Mouse (Mus musculus) hindbrain, postnatal 0 days (tissue): Measurements from ENCODE around the gene Gatad2a. TPM values are rescaled to one million over a fixed set of nuclear protein-coding genes. Genes with fewer than 3 reads are reported as not detected.

ENCODE experiments used
- ATAC-seq: fragments of 200-750 bp; cut with Nextera tagmentation; 2 replicates; pipeline ENCODE4 v1.8.0; 2017; ENCODE audit warnings: mild to moderate bottlenecking, moderate TSS enrichment, moderate library complexity
- DNase-seq: peaks from one replicate; pipeline ENCODE4 v3.0.0-alpha.2; 2015; ENCODE audit warnings: low spot score
- H3K27ac ChIP-seq: fragments of 300-500 bp; sonication (generic); 2 replicates; pipeline ENCODE4 v1.5.1; 2014; ENCODE audit warnings: mild to moderate bottlenecking
- H3K27me3 ChIP-seq: fragments of 300-500 bp; sonication (generic); 2 replicates; pipeline ENCODE4 v1.6.1; 2014; ENCODE audit warnings: low read length, mixed read lengths; ENCODE audit not compliant: insufficient read depth
- H3K36me3 ChIP-seq: fragments of 300-500 bp; sonication (generic); 2 replicates; pipeline ENCODE4 v1.6.1; 2014; ENCODE audit warnings: low read length, mixed read lengths; ENCODE audit not compliant: insufficient read depth
- H3K4me1 ChIP-seq: fragments of 300-500 bp; sonication (generic); 2 replicates; pipeline ENCODE4 v1.6.1; 2014; ENCODE audit warnings: antibody characterized with exemption, low read length, mixed read lengths; ENCODE audit not compliant: insufficient read depth
- H3K4me2 ChIP-seq: fragments of 300-500 bp; sonication (generic); 2 replicates; pipeline ENCODE4 v1.6.1; 2014; ENCODE audit warnings: low read depth, mild to moderate bottlenecking, low read length, moderate library complexity, mixed read lengths
- H3K4me3 ChIP-seq: fragments of 300-500 bp; sonication (generic); 2 replicates; pipeline ENCODE4 v1.5.1; 2014; ENCODE audit warnings: low read length
- H3K9ac ChIP-seq: fragments of 300-500 bp; sonication (generic); replicated peaks from 2 replicates; pipeline ENCODE4 v1.6.1; 2014; ENCODE audit warnings: mild to moderate bottlenecking, low read length, moderate library complexity, mixed read lengths
- H3K9me3 ChIP-seq: fragments of 300-500 bp; sonication (generic); 2 replicates; pipeline ENCODE4 v1.6.1; 2016; ENCODE audit warnings: low read length, mixed read lengths
- CTCF ChIP-seq: IDR thresholded peaks from 2 replicates; pipeline ENCODE4 v1.5.1; 2016; ENCODE audit warnings: antibody characterized with exemption, control low read depth, low read depth
- WGBS: fragments of 180-500 bp; shearing (Covaris S2); extraction: QIAGEN DNeasy Blood & Tissue Kit; methylation state at CpG from one replicate; pipeline ENCODE4 v1.1.7; 2014; 5-methylcytosine and 5-hydroxymethylcytosine counted together
- polyA plus RNA-seq: library from polyadenylated mRNA; unstranded; fragments of >200 nt; fragmentation: Nextera tagmentation; extraction: Ambion mirVana; gene quantifications from 2 replicates; pipeline ENCODE4 v1.2.1, GENCODE M21; 2015
- total RNA-seq: library from RNA; depleted of rRNA; stranded (reverse); fragments of >200 nt; gene quantifications from 2 replicates; pipeline ENCODE4 v1.2.3, GENCODE M21; 2014

Gene Gatad2a
- total and polyA plus RNA-seq, 2 experiments from 2014 or later, result 23.4 to 38.4 TPM

GRCm38 (mm10) chr8:69887289-69888243 lies 108.6 kb downstream of the Gatad2a start, which contains the start of gene Cilp2:
Gene Cilp2 (minus strand): TSS chr8:69887687.
- no peaks in the 10 kb centered on the region for H3K36me3 ChIP-seq
- under 1% methylated on average over 57 of the region's 60 CpGs for whole genome bisulfite sequencing
- H3K4me3 ChIP-seq, result peak within 1 kb of the TSS; percentile 28
- H3K9me3 ChIP-seq, result no peaks in the 10 kb centered on the region
- no peak for TF ChIP-seq CTCF
- H3K4me1 ChIP-seq, result peaks cover 18% of the 10 kb centered on the region
- DNase-seq (no peak), ATAC-seq (no peak)
- peaks cover 72% of the 10 kb centered on the region for H3K27me3 ChIP-seq
- H3K9ac ChIP-seq, result no peak within 1 kb of the TSS
- peak within 1 kb of the TSS; percentile 50 for H3K4me2 ChIP-seq
- H3K27ac ChIP-seq, result no peak within 1 kb of the TSS

- Histone ChIP-seq H3K4me1 (peaks cover 16% of the 10 kb centered on the region), H3K4me2 (no peak overlapping the region), H3K36me3 (no peaks in the 10 kb centered on the region), H3K27me3 (peaks cover 82% of the 10 kb centered on the region), H3K9me3 (no peaks in the 10 kb centered on the region), H3K4me3 (no peak overlapping the region), H3K9ac (no peak overlapping the region), H3K27ac (no peak overlapping the region)
- no peak for TF ChIP-seq CTCF
- 66% methylated on average over 13 of the region's 13 CpGs for WGBS
- ATAC-seq (no peak), DNase-seq (no peak)
Observed at GRCm38 (mm10) chr8:69884141-69884540, 112.0 kb downstream of the Gatad2a start.

- Histone ChIP-seq H3K27ac (no peak overlapping the region), H3K27me3 (peaks cover 76% of the 10 kb centered on the region), H3K4me3 (peak overlapping the region; percentile 42), H3K36me3 (no peaks in the 10 kb centered on the region), H3K9ac (no peak overlapping the region), H3K4me2 (peak overlapping the region; percentile 52), H3K9me3 (no peaks in the 10 kb centered on the region), H3K4me1 (peaks cover 9% of the 10 kb centered on the region; the same call in 1 of the 2 replicates)
- no peak for TF ChIP-seq CTCF
- ATAC-seq, result no peak
- WGBS, result 18% methylated on average over 49 of the region's 52 CpGs
- DNase-seq, result no peak
Observed at GRCm38 (mm10) chr8:69882833-69883600, 113.2 kb downstream of the Gatad2a start.

- peaks cover 68% of the 10 kb centered on the region for H3K27me3 ChIP-seq
- no peak overlapping the region for H3K27ac ChIP-seq
- no peak for TF ChIP-seq CTCF
- no peaks in the 10 kb centered on the region for H3K9me3 ChIP-seq
- 8% methylated on average over 92 of the region's 103 CpGs for WGBS
- peak overlapping the region; percentile 42 for H3K4me3 ChIP-seq
- H3K9ac ChIP-seq, result peak overlapping the region; percentile 43
- ATAC-seq (peak; percentile 77), DNase-seq (peak; percentile 90)
- peak overlapping the region; percentile 52 for H3K4me2 ChIP-seq
- peaks cover 1% of the 10 kb centered on the region; the same call in 1 of the 2 replicates for H3K4me1 ChIP-seq
- H3K36me3 ChIP-seq, result no peaks in the 10 kb centered on the region
Observed at GRCm38 (mm10) chr8:69882021-69882756, 114.0 kb downstream of the Gatad2a start.

- H3K27me3 ChIP-seq, result peaks cover 61% of the 10 kb centered on the region
- no peaks in the 10 kb centered on the region for H3K9me3 ChIP-seq
- no peaks in the 10 kb centered on the region for H3K36me3 ChIP-seq
- WGBS, result 21% methylated on average over 79 of the region's 79 CpGs
- ATAC-seq (peak; percentile 28), DNase-seq (peak; percentile 50)
- peak overlapping the region; percentile 42 for H3K4me3 ChIP-seq
- no peaks in the 10 kb centered on the region for H3K4me1 ChIP-seq
- H3K27ac ChIP-seq, result no peak overlapping the region
- TF ChIP-seq CTCF, result no peak
- H3K9ac ChIP-seq, result peak overlapping the region; percentile 43
- peak overlapping the region; percentile 52 for H3K4me2 ChIP-seq
Observed at GRCm38 (mm10) chr8:69881261-69881865, 114.8 kb downstream of the Gatad2a start.

- no peaks in the 10 kb centered on the region for H3K9me3 ChIP-seq
- DNase-seq (no peak), ATAC-seq (no peak)
- peak overlapping the region; percentile 52 for H3K4me2 ChIP-seq
- TF ChIP-seq CTCF, result no peak
- 16% methylated on average over 37 of the region's 37 CpGs for WGBS
- H3K9ac ChIP-seq, result 0 out of 2 replicates have a peak overlapping the region, but pooled peaks have one; percentile 43
- H3K4me1 ChIP-seq, result no peaks in the 10 kb centered on the region
- H3K4me3 ChIP-seq, result peak overlapping the region; percentile 42
- peaks cover 56% of the 10 kb centered on the region for H3K27me3 ChIP-seq
- no peak overlapping the region for H3K27ac ChIP-seq
- H3K36me3 ChIP-seq, result no peaks in the 10 kb centered on the region
Observed at GRCm38 (mm10) chr8:69880841-69881240, 115.3 kb downstream of the Gatad2a start.
